Mouse (Mus musculus): Measurements from ENCODE around the gene Babam2. TPM values are rescaled to one million over a fixed set of nuclear protein-coding genes. Genes with fewer than 3 reads are reported as not detected.
A peak's percentile ranks its signal among the peaks of the same experiment; 100 is the strongest.

The Babam2 gene
- polyA plus RNA-seq, 1 experiment from 2014 or later: 30.2 TPM

DNA sequence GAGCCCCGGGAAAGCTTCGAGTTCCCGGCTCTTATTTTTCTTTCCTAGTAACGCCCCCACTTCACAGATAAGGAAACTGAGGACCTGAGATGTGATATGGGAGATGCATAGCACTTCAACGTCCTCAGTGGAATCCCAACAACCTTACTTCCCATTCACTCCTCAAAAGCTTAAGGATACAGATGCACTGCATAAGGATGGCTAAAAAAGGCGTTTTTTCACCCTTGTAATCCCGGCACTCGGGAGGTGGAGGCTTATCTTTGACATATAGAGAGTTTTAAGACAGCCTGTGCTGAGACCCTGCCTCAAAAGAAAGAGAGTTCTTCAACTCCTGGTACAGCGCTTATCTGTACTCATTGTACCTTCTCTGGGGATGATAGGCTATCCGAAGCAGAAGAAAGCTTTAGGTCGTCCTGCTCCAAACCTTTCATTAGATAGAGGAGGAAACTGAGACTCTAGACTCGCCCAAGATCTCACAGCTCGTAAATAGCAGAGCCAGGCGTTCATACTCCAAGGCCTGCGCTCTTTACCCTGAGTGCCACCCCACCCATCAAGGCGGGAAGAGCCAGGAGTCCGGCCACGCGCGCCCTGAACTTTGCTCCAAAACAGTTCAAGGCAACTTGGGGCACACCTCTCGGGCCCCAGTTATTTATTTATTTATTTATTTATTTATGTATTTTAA lies 436.7 kb downstream of the Babam2 start:
- Histone ChIP-seq H3K36me3 (ENCODE audit: control insufficient read depth, insufficient read depth, low read length) (no peaks in the 10 kb centered on the region), H3K9me3 (ENCODE audit: control insufficient read depth, low read length) (no peaks in the 10 kb centered on the region), H3K4me2 (ENCODE audit: low read depth, severe bottlenecking) (peak overlapping the region; percentile 96), H3K4me1 (ENCODE audit: control insufficient read depth, insufficient read depth, low read length) (peaks cover 4% of the 10 kb centered on the region), H3K27me3 (ENCODE audit: control insufficient read depth, insufficient read depth, low read length) (peaks cover 11% of the 10 kb centered on the region), H3K4me3 (ENCODE audit: low read depth, low read length) (peak overlapping the region; percentile 65), H3K27ac (replicated peaks; ENCODE audit: low read depth, low read length) (no peak overlapping the region), H3K9ac (ENCODE audit: low read length) (no peak overlapping the region)
- 4% methylated on average over 21 of the region's 21 CpGs for WGBS
- ATAC-seq (ENCODE audit: insufficient number of reproducible peaks, low FRiP score, low TSS enrichment, low read depth) (no peak), DNase-seq (ENCODE audit: low spot score) (peak; percentile 35)

Small RNA genes within 50 kb of the gene (microRNA-seq; reads per million reads assigned to microRNA genes)
- gene Mir3473e: not detected

Other genes starting within 250 kb of the Babam2 start
- 63.4 and 63.5 TPM in 2 replicates for gene Zfp512, start 245.3 kb upstream of the Babam2 start, polyA plus RNA-seq (2014; fragmentation: Nextera tagmentation; extraction: Ambion mirVana)
- gene 4930548H24Rik, start 211.9 kb upstream of the Babam2 start, polyA plus RNA-seq (2014; fragmentation: Nextera tagmentation; extraction: Ambion mirVana): not detected in 2 replicates
- gene Gpn1, start 202.9 kb upstream of the Babam2 start, polyA plus RNA-seq (2014; fragmentation: Nextera tagmentation; extraction: Ambion mirVana): 87.8 and 88.6 TPM in 2 replicates
- 32.3 and 35.5 TPM in 2 replicates for gene Slc4a1ap, start 170.7 kb upstream of the Babam2 start, polyA plus RNA-seq (2014; fragmentation: Nextera tagmentation; extraction: Ambion mirVana)
- 26.5 and 27.0 TPM in 2 replicates for gene Supt7l, start 169.9 kb upstream of the Babam2 start, polyA plus RNA-seq (2014; fragmentation: Nextera tagmentation; extraction: Ambion mirVana)
- gene Mrpl33, start 100.7 kb upstream of the Babam2 start, polyA plus RNA-seq (2014; fragmentation: Nextera tagmentation; extraction: Ambion mirVana): 254 and 258 TPM in 2 replicates
- gene Rbks, start 57 bp upstream of the Babam2 start, polyA plus RNA-seq (2014; fragmentation: Nextera tagmentation; extraction: Ambion mirVana): 2.7 and 2.8 TPM in 2 replicates